ENCODE assay signal across 26 mouse cellular contexts in genomic region chr13:107495161-107495732, GRCm38 (mm10).
A peak's percentile ranks its signal among the peaks of the same experiment; 100 is the strongest.
DNase-seq lines count a peak whose midpoint lies in the region; ATAC-seq and TF ChIP-seq lines count a peak whose summit lies in the region.
"Had no signal": no experiment of that assay in that cellular context is flagged by ENCODE, and none has a peak within 500 bp of the region (broad histone marks: within the 10 kb centered on the region; RNA-seq: fewer than 3 reads in every experiment).

No protein-coding gene starts in this region.

- H3K36me3 ChIP-seq in forebrain, embryonic 11.5 days (ENCODE audit: control insufficient read depth, insufficient read depth, low read length): no peaks in the 10 kb centered on the region
- H3K36me3 ChIP-seq in forebrain, embryonic 16.5 days (ENCODE audit: control insufficient read depth, insufficient read depth): no peaks in the 10 kb centered on the region
- H3K36me3 ChIP-seq in lung, postnatal 0 days (ENCODE audit: insufficient read depth, low read length): no peaks in the 10 kb centered on the region
- H3K36me3 ChIP-seq: forebrain, embryonic 15.5 days; G1E; heart, embryonic 15.5 days; kidney, embryonic 15.5 days; liver, embryonic 12.5 days; neural tube, embryonic 15.5 days had no signal

- H3K27ac ChIP-seq in forebrain, embryonic 11.5 days (ENCODE audit: low read depth, low read length): no peak overlapping the region
- no peak overlapping the region for H3K27ac ChIP-seq in forebrain, embryonic 16.5 days (ENCODE audit: low read length)
- H3K27ac ChIP-seq in lung, postnatal 0 days (ENCODE audit: low read length): 0 out of 2 replicates have a peak overlapping the region, but pooled peaks have one; percentile 32
- H3K27ac ChIP-seq: forebrain, embryonic 15.5 days; heart, embryonic 15.5 days; kidney, embryonic 15.5 days; left cerebral cortex, adult 2 months; liver, embryonic 12.5 days; neural tube, embryonic 15.5 days had no signal

- ATAC-seq in forebrain, embryonic 11.5 days (replicated peaks; ENCODE audit: low FRiP score): no peak
- ATAC-seq in forebrain, embryonic 16.5 days: no peak
- peak; percentile 64 for ATAC-seq in lung, postnatal 0 days
- ATAC-seq in megakaryocyte progenitor cell, adult 5-6 weeks (replicated peaks; ENCODE audit: poor library complexity): no peak
- ATAC-seq: forebrain, embryonic 15.5 days; hindbrain, embryonic 16.5 days; liver, embryonic 12.5 days; liver, postnatal 0 days; Patski had no signal

- TF ChIP-seq EP300 in lung, postnatal 0 days (IDR thresholded peaks at IDR 0.05): no peak

- H3K4me3 ChIP-seq in forebrain, embryonic 11.5 days (ENCODE audit: low read depth, low read length): no peak overlapping the region
- H3K4me3 ChIP-seq in forebrain, embryonic 16.5 days (replicated peaks; ENCODE audit: low read length): no peak overlapping the region
- H3K4me3 ChIP-seq in lung, postnatal 0 days (ENCODE audit: low read depth, low read length): no peak overlapping the region
- H3K4me3 ChIP-seq: forebrain, embryonic 15.5 days; heart, embryonic 15.5 days; kidney, embryonic 15.5 days; left cerebral cortex, adult 2 months; liver, embryonic 12.5 days; neural tube, embryonic 15.5 days had no signal

- peak; percentile 39 for DNase-seq in forebrain, embryonic 11.5 days (ENCODE audit: low spot score)
- peak; percentile 6 for DNase-seq in R1 (ENCODE audit: low read depth, low spot score)
- peak; percentile 67 for DNase-seq in lung, postnatal 0 days (ENCODE audit: low spot score)
- DNase-seq in lung, postnatal 4 days: peak; percentile 47 to 59
- DNase-seq in adipocyte (ENCODE audit: low spot score): no peak
- DNase-seq: adrenal gland, adult 2 months; cerebellum, adult 2 months; cerebellum, postnatal 25 days; gastrocnemius, postnatal 10 days; kidney, adult 18-20 months; kidney, postnatal 25 days; liver, postnatal 0 days; midbrain, embryonic 14.5 days; spleen, adult 18-20 months; thymus, postnatal 14 days had no signal

- no peak for TF ChIP-seq CTCF in lung, postnatal 0 days (IDR thresholded peaks at IDR 0.05)

- 47% methylated on average over 6 of the region's 6 CpGs for WGBS in forebrain, embryonic 11.5 days
- 36% methylated on average over 6 of the region's 6 CpGs for WGBS in forebrain, embryonic 16.5 days
- WGBS in lung, postnatal 0 days: 21% methylated on average over 6 of the region's 6 CpGs

- 0 out of 2 replicates have a peak, but pooled peaks cover 2% of the 10 kb centered on the region for H3K4me1 ChIP-seq in forebrain, embryonic 11.5 days (replicated peaks; ENCODE audit: control insufficient read depth, insufficient read depth, low read length)
- peaks cover 14% of the 10 kb centered on the region for H3K4me1 ChIP-seq in forebrain, embryonic 16.5 days (replicated peaks; ENCODE audit: control insufficient read depth, insufficient read depth, low read length)
- H3K4me1 ChIP-seq in lung, postnatal 0 days (ENCODE audit: insufficient read depth, low read depth, low read length): peaks cover 11% of the 10 kb centered on the region; the same call in 1 of the 2 replicates
- H3K4me1 ChIP-seq: heart, embryonic 15.5 days; liver, embryonic 12.5 days had no signal

- H3K9ac ChIP-seq in forebrain, embryonic 11.5 days (ENCODE audit: low read length): no peak overlapping the region
- no peak overlapping the region for H3K9ac ChIP-seq in forebrain, embryonic 16.5 days (replicated peaks; ENCODE audit: low read depth, low read length)
- H3K9ac ChIP-seq in lung, postnatal 0 days (replicated peaks; ENCODE audit: low read depth): no peak overlapping the region
- H3K9ac ChIP-seq: forebrain, embryonic 15.5 days; heart, embryonic 15.5 days; kidney, embryonic 15.5 days; liver, embryonic 12.5 days; liver, postnatal 0 days; neural tube, embryonic 15.5 days had no signal

- no peaks in the 10 kb centered on the region for H3K9me3 ChIP-seq in forebrain, embryonic 11.5 days (ENCODE audit: control insufficient read depth, low read length)
- H3K9me3 ChIP-seq in forebrain, embryonic 16.5 days (ENCODE audit: control insufficient read depth, low read length): no peaks in the 10 kb centered on the region
- H3K9me3 ChIP-seq in lung, postnatal 0 days (ENCODE audit: low read length): no peaks in the 10 kb centered on the region
- H3K9me3 ChIP-seq: forebrain, embryonic 15.5 days; G1E; heart, embryonic 15.5 days; kidney, embryonic 15.5 days; liver, embryonic 12.5 days; neural tube, embryonic 15.5 days had no signal

- no peak overlapping the region for H3K4me2 ChIP-seq in forebrain, embryonic 11.5 days (ENCODE audit: low read depth, low read length, severe bottlenecking)
- H3K4me2 ChIP-seq in forebrain, embryonic 16.5 days (ENCODE audit: low read length): no peak overlapping the region
- no peak overlapping the region for H3K4me2 ChIP-seq in lung, postnatal 0 days (replicated peaks; ENCODE audit: low read depth, low read length)
- H3K4me2 ChIP-seq: forebrain, embryonic 15.5 days; heart, embryonic 15.5 days; kidney, embryonic 15.5 days; liver, embryonic 12.5 days; neural tube, embryonic 15.5 days had no signal

- H3K27me3 ChIP-seq in forebrain, embryonic 11.5 days (ENCODE audit: control insufficient read depth, insufficient read depth, low read length): no peaks in the 10 kb centered on the region
- no peaks in the 10 kb centered on the region for H3K27me3 ChIP-seq in forebrain, embryonic 16.5 days (replicated peaks; ENCODE audit: control insufficient read depth, insufficient read depth, low read length)
- H3K27me3 ChIP-seq in lung, postnatal 0 days (replicated peaks; ENCODE audit: insufficient read depth, low read length): no peaks in the 10 kb centered on the region
- H3K27me3 ChIP-seq: forebrain, embryonic 15.5 days; heart, embryonic 15.5 days; kidney, embryonic 15.5 days; neural tube, embryonic 15.5 days; Patski had no signal
